Mouse (Mus musculus): ENCODE measurements around the gene Rpe.

DNA sequence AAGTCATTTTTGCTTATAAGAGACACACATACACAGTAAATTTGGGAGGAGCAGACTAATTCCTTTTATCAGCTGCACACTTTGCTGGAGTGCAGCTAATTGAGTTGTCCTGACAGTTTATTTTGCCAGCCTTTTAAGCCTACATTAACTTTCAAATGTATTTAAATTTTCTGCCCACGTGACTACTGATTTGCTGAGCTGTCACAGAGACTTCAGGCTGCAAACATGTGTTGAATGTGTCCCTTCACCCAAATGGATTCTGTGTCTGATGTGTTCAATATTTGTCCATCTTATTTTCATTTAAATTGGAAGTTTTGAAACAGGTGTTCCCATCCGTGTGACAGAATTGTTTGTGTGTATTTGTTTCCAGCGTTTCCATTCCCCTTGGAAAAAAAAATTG, 8.9 kb upstream of the Rpe start:
- TF ChIP-seq POLR2A (IDR thresholded peaks at IDR 0.05; ENCODE audit: borderline replicate concordance, insufficient read depth, low read length) (no peak), CTCF (IDR thresholded peaks at IDR 0.05; ENCODE audit: borderline replicate concordance, insufficient read depth, low read depth, low read length) (no peak)

Data from cerebellum, adult 2 months (tissue).